Mouse (Mus musculus) cerebellum, postnatal 25 days (tissue): ENCODE measurements at regions not wholly inside any gene's neighbourhood (a gene's known extent, or its start where the extent isn't known, plus 50 kb on each side); places are given as distances from the start of the nearest gene placed in this dataset.

ENCODE experiments used
- DNase-seq, 2 experiments: peaks; one replicate each; pipeline ENCODE4 v3.0.0; 2021; ENCODE audit warnings: mixed read lengths in 2 of 2

- no peak for DNase-seq
Measured at GRCm38 (mm10) chr3:70957470-70957869, 950.1 kb downstream of the Otol1 start.

GRCm38 (mm10) chr3:70962498-70962897 is 955.1 kb downstream of the Otol1 start:
- DNase-seq = peak; percentile 33 to 60

- no peak for DNase-seq
Measured at GRCm38 (mm10) chr3:70976945-70977344, 969.5 kb downstream of the Otol1 start.

- no peak for DNase-seq
Measured at GRCm38 (mm10) chr3:70990916-70991315, 983.5 kb downstream of the Otol1 start.

- DNase-seq = peak; percentile 66 to 84
Measured at GRCm38 (mm10) chr3:71003052-71003451, 995.6 kb downstream of the Otol1 start.
